17 mouse cellular contexts compared by ENCODE assay signal in the genomic region with DNA sequence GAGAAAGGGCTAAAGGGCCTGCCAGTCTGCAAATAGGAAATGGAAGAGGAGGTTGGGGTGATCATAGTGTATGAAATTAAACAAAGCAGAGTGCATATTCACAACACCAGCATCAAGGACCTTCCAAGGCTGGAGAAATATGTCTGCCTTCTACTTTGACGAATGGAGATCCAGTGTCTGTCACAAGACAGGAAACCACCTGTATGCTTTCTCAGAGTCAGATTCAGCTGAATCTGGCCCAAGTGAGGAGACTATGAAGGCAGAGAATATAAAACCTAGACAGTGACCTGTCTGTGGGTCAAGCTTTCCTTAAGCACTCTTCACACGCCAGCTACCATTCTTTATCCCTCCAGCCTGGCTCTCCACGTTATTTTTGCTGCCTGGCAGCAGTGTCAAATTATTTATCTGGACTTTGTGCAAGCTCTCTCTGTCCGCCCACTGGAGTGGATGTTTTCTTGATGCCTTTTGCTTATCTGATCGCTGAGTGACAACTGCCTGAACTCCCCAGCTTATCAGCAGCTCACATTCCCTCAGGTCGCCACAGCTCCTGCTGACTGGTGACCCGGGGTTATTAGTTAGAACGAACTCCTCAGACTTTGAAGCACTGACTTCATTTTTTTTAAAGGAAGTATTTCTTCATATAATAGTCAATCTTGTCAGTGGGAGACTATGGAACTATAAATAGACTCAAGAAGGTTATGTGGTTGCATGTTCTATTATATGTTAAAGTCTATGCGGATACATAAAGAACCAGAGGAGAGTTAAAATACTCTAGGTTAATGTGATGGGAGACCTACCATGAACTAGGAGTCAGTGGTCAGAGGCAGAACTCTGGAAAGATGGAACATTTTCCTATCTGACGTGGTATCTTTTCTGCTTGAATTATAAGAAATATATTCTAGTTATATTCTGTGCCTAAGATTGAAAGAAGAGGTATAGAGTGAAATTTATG.
DNase-seq lines count a peak whose midpoint lies in the region; ATAC-seq and TF ChIP-seq lines count a peak whose summit lies in the region.
"Had no signal": no experiment of that assay in that cellular context is flagged by ENCODE, and none has a peak within 500 bp of the region (broad histone marks: within the 10 kb centered on the region; RNA-seq: fewer than 3 reads in every experiment).

No protein-coding gene starts in this region.

- TF ChIP-seq POLR2A in cerebellum, adult 2 months (IDR thresholded peaks at IDR 0.05; ENCODE audit: borderline replicate concordance, insufficient read depth, low read length): no peak

- H3K27ac ChIP-seq in liver, embryonic 11.5 days (ENCODE audit: low read depth, low read length): peak overlapping the region; percentile 79
- no peak overlapping the region for H3K27ac ChIP-seq in stomach, embryonic 15.5 days
- no peak overlapping the region for H3K27ac ChIP-seq in cerebellum, adult 2 months (ENCODE audit: insufficient read depth, low read length)
- H3K27ac ChIP-seq: gastrocnemius, adult 2 months; hindbrain, embryonic 12.5 days had no signal

- ATAC-seq in liver, embryonic 11.5 days (replicated peaks; ENCODE audit: low FRiP score): peak; percentile 100
- ATAC-seq in stomach, embryonic 15.5 days (ENCODE audit: insufficient read depth, low FRiP score, low read depth): peak; percentile 95; the same call in 1 of the 2 replicates
- ATAC-seq: CD4-positive, CD25-positive, alpha-beta regulatory T cell, adult 4 months; forebrain, embryonic 16.5 days; Patski had no signal

- 24% methylated on average over 10 of the region's 10 CpGs for WGBS in liver, embryonic 11.5 days
- 47% methylated on average over 10 of the region's 10 CpGs for WGBS in stomach, embryonic 15.5 days
- 80% methylated on average over 10 of the region's 10 CpGs for WGBS in cerebellum, adult 2 months

- TF ChIP-seq CTCF in cerebellum, adult 2 months (IDR thresholded peaks at IDR 0.05; ENCODE audit: borderline replicate concordance, insufficient read depth, low read depth, low read length): no peak

- H3K4me2 ChIP-seq in liver, embryonic 11.5 days: peak overlapping the region; percentile 35
- H3K4me2 ChIP-seq in stomach, embryonic 15.5 days: no peak overlapping the region
- H3K4me2 ChIP-seq: hindbrain, embryonic 12.5 days; lung, embryonic 14.5 days had no signal

- H3K9me3 ChIP-seq in liver, embryonic 11.5 days (ENCODE audit: control insufficient read depth, low read length): no peaks in the 10 kb centered on the region
- H3K9me3 ChIP-seq in stomach, embryonic 15.5 days: no peaks in the 10 kb centered on the region
- H3K9me3 ChIP-seq: hindbrain, embryonic 12.5 days had no signal

- H3K4me3 ChIP-seq in liver, embryonic 11.5 days (ENCODE audit: low read depth, low read length): no peak overlapping the region
- H3K4me3 ChIP-seq in stomach, embryonic 15.5 days (replicated peaks): no peak overlapping the region
- no peak overlapping the region for H3K4me3 ChIP-seq in cerebellum, adult 2 months (replicated peaks; ENCODE audit: insufficient read depth, low read depth, low read length)
- H3K4me3 ChIP-seq: gastrocnemius, adult 2 months; hindbrain, embryonic 12.5 days had no signal

- no peaks in the 10 kb centered on the region for H3K36me3 ChIP-seq in liver, embryonic 11.5 days (ENCODE audit: control insufficient read depth, insufficient read depth, low read length)
- H3K36me3 ChIP-seq in stomach, embryonic 15.5 days: no peaks in the 10 kb centered on the region
- H3K36me3 ChIP-seq: hindbrain, embryonic 12.5 days had no signal

- no peaks in the 10 kb centered on the region for H3K27me3 ChIP-seq in liver, embryonic 11.5 days (replicated peaks; ENCODE audit: control insufficient read depth, insufficient read depth, low read length)
- H3K27me3 ChIP-seq in stomach, embryonic 15.5 days (replicated peaks): no peaks in the 10 kb centered on the region
- H3K27me3 ChIP-seq in cerebellum, adult 2 months (ENCODE audit: control insufficient read depth, insufficient read depth, low read length): no peaks in the 10 kb centered on the region
- H3K27me3 ChIP-seq: hindbrain, embryonic 12.5 days; Patski had no signal

- H3K4me1 ChIP-seq in liver, embryonic 11.5 days (replicated peaks; ENCODE audit: control insufficient read depth, insufficient read depth, low read length): peaks cover 5% of the 10 kb centered on the region; the same call in 1 of the 2 replicates
- no peaks in the 10 kb centered on the region for H3K4me1 ChIP-seq in stomach, embryonic 15.5 days
- H3K4me1 ChIP-seq in cerebellum, adult 2 months (ENCODE audit: control insufficient read depth, insufficient read depth, low read length): no peaks in the 10 kb centered on the region
- H3K4me1 ChIP-seq: hindbrain, embryonic 12.5 days had no signal

- peak; percentile 12 for DNase-seq in spleen, adult 12 weeks (ENCODE audit: low spot score)
- DNase-seq in spleen, postnatal 10 days (ENCODE audit: low spot score in 2 of 2): no peak
- peak; percentile 74 for DNase-seq in c-Kit-positive CD71-positive TER-119-positive erythroid progenitor cells, embryonic 14.5 days (ENCODE audit: low spot score)
- peak; percentile 32 for DNase-seq in liver, embryonic 11.5 days (ENCODE audit: low spot score)
- no peak for DNase-seq in left cerebral cortex, adult 11 months (ENCODE audit: low spot score)
- DNase-seq in kidney, postnatal 36 days: no peak
- DNase-seq in cerebellum, adult 2 months: no peak
- DNase-seq: cerebellum, postnatal 36 days; gastrocnemius, adult 2 months; kidney, adult 8-10 months; lung, embryonic 14.5 days; thymus, postnatal 14 days had no signal

- H3K9ac ChIP-seq in liver, embryonic 11.5 days (ENCODE audit: low read depth, low read length): no peak overlapping the region
- no peak overlapping the region for H3K9ac ChIP-seq in stomach, embryonic 15.5 days
- H3K9ac ChIP-seq: hindbrain, embryonic 12.5 days; lung, embryonic 14.5 days had no signal

Comparison
In these comparisons a context has a peak if more than half of its experiments do, and no peak if none do; other contexts are left out.
1. DNase-seq: peak in spleen, adult 12 weeks (single experiment), c-Kit-positive CD71-positive TER-119-positive erythroid progenitor cells, embryonic 14.5 days (single experiment) and liver, embryonic 11.5 days (single experiment); none in spleen, postnatal 10 days (0 of 2), left cerebral cortex, adult 11 months (single experiment), kidney, postnatal 36 days (0 of 2) and cerebellum, adult 2 months (0 of 2).